Mouse (Mus musculus) kidney, postnatal 0 days (tissue): ENCODE data around the gene Tifa. TPM values are rescaled to one million over a fixed set of nuclear protein-coding genes. Genes with fewer than 3 reads are reported as not detected.

Experiments used
- ATAC-seq: fragments of 200-750 bp; cut with Nextera tagmentation; replicated peaks from 2 replicates; pipeline ENCODE4 v1.8.0; 2017; ENCODE audit warnings: low read depth, moderate number of reproducible peaks, moderate TSS enrichment, moderate library complexity; ENCODE audit not compliant: low FRiP score
- DNase-seq: peaks from one replicate; pipeline ENCODE4 v3.0.0-alpha.2; 2016; ENCODE audit warnings: low spot score
- H3K27ac ChIP-seq: fragments of 300-500 bp; sonication (generic); 2 replicates; pipeline ENCODE4 v1.5.1; 2014; ENCODE audit warnings: mild to moderate bottlenecking
- H3K27me3 ChIP-seq: fragments of 300-500 bp; sonication (generic); 2 replicates; pipeline ENCODE4 v1.6.1; 2014; ENCODE audit warnings: low read length, mixed read lengths; ENCODE audit not compliant: insufficient read depth
- H3K36me3 ChIP-seq: fragments of 300-500 bp; sonication (generic); 2 replicates; pipeline ENCODE4 v1.6.1; 2014; ENCODE audit warnings: low read length, mixed read lengths; ENCODE audit not compliant: insufficient read depth
- H3K4me1 ChIP-seq: fragments of 300-500 bp; sonication (generic); replicated peaks from 2 replicates; pipeline ENCODE4 v1.6.1; 2014; ENCODE audit warnings: antibody characterized with exemption, low read length, mixed read lengths; ENCODE audit not compliant: insufficient read depth
- H3K4me2 ChIP-seq: fragments of 300-500 bp; sonication (generic); 2 replicates; pipeline ENCODE4 v1.6.1; 2014; ENCODE audit warnings: mild to moderate bottlenecking, low read length, moderate library complexity, mixed read lengths
- H3K4me3 ChIP-seq: fragments of 300-500 bp; sonication (generic); replicated peaks from 2 replicates; pipeline ENCODE4 v1.5.1; 2014; ENCODE audit warnings: low read depth, low read length
- H3K9ac ChIP-seq: fragments of 300-500 bp; sonication (generic); 2 replicates; pipeline ENCODE4 v1.6.1; 2014; ENCODE audit warnings: low read depth, low read length
- H3K9me3 ChIP-seq: fragments of 300-500 bp; sonication (generic); replicated peaks from 2 replicates; pipeline ENCODE4 v1.6.1; 2016; ENCODE audit warnings: low read length, inconsistent platforms, mixed read lengths
- CTCF ChIP-seq: IDR thresholded peaks from 2 replicates; pipeline ENCODE4 v1.5.1; 2016; ENCODE audit warnings: antibody characterized with exemption, low read depth, mild to moderate bottlenecking, moderate library complexity
- WGBS: fragments of 180-500 bp; shearing (Covaris S2); extraction: QIAGEN DNeasy Blood & Tissue Kit; methylation state at CpG from one replicate; pipeline ENCODE4 v1.1.7; 2014; 5-methylcytosine and 5-hydroxymethylcytosine counted together
- polyA plus RNA-seq: library from polyadenylated mRNA; unstranded; fragments of >200 nt; fragmentation: Nextera tagmentation; extraction: Ambion mirVana; gene quantifications from 2 replicates; pipeline ENCODE4 v1.2.1, GENCODE M21; 2015

The Tifa gene
- polyA plus RNA-seq, 1 experiment from 2014 or later, result 7.0 TPM

- H3K4me2 ChIP-seq, result no peak overlapping the region
- no peak for DNase-seq
- H3K9me3 ChIP-seq, result no peaks in the 10 kb centered on the region
- no peak for TF ChIP-seq CTCF
- H3K4me1 ChIP-seq, result no peaks in the 10 kb centered on the region
- no peaks in the 10 kb centered on the region for H3K36me3 ChIP-seq
- no peaks in the 10 kb centered on the region for H3K27me3 ChIP-seq
- 64% methylated on average over 3 of the region's 3 CpGs for WGBS
- ATAC-seq, result no peak
- H3K4me3 ChIP-seq, result no peak overlapping the region
- no peak overlapping the region for H3K9ac ChIP-seq
- no peak overlapping the region for H3K27ac ChIP-seq
Observed at GRCm38 (mm10) chr3:127863571-127863970, 74.0 kb downstream of the Tifa start.

- no peak overlapping the region for H3K4me2 ChIP-seq
- 25% methylated on average over 2 of the region's 2 CpGs for WGBS
- H3K27me3 ChIP-seq, result no peaks in the 10 kb centered on the region
- H3K4me3 ChIP-seq, result no peak overlapping the region
- no peak for TF ChIP-seq CTCF
- no peak overlapping the region for H3K9ac ChIP-seq
- no peak for DNase-seq
- H3K27ac ChIP-seq, result 0 out of 2 replicates have a peak overlapping the region, but pooled peaks have one; percentile 14
- ATAC-seq, result no peak
- H3K4me1 ChIP-seq, result no peaks in the 10 kb centered on the region
- H3K9me3 ChIP-seq, result no peaks in the 10 kb centered on the region
- H3K36me3 ChIP-seq, result no peaks in the 10 kb centered on the region
Observed at GRCm38 (mm10) chr3:127864242-127864641, 74.6 kb downstream of the Tifa start.

GRCm38 (mm10) chr3:127868046-127868758 is 78.6 kb downstream of the Tifa start:
- H3K9ac ChIP-seq, result no peak overlapping the region
- H3K4me3 ChIP-seq, result no peak overlapping the region
- H3K27ac ChIP-seq, result no peak overlapping the region
- H3K4me1 ChIP-seq, result no peaks in the 10 kb centered on the region
- no peak overlapping the region for H3K4me2 ChIP-seq
- H3K27me3 ChIP-seq, result no peaks in the 10 kb centered on the region
- TF ChIP-seq CTCF, result no peak
- ATAC-seq, result no peak
- DNase-seq, result no peak
- no peaks in the 10 kb centered on the region for H3K36me3 ChIP-seq
- no peaks in the 10 kb centered on the region for H3K9me3 ChIP-seq
- WGBS, result 82% methylated on average over 9 of the region's 9 CpGs

- Histone ChIP-seq H3K27me3 (no peaks in the 10 kb centered on the region), H3K4me1 (no peaks in the 10 kb centered on the region), H3K36me3 (no peaks in the 10 kb centered on the region), H3K9me3 (no peaks in the 10 kb centered on the region), H3K4me3 (no peak overlapping the region), H3K27ac (no peak overlapping the region), H3K4me2 (no peak overlapping the region), H3K9ac (no peak overlapping the region)
- ATAC-seq, result no peak
- TF ChIP-seq CTCF, result no peak
- WGBS, result 76% methylated on average over 5 of the region's 5 CpGs
- DNase-seq, result no peak
Observed at GRCm38 (mm10) chr3:127868880-127869279, 79.3 kb downstream of the Tifa start.

- ATAC-seq (no peak), DNase-seq (no peak)
- H3K27ac ChIP-seq, result no peak overlapping the region
Observed at GRCm38 (mm10) chr3:127871575-127871974, 82.0 kb downstream of the Tifa start.

GRCm38 (mm10) chr3:127874254-127874883 is 84.8 kb downstream of the Tifa start:
- Histone ChIP-seq H3K4me1 (no peaks in the 10 kb centered on the region), H3K9me3 (no peaks in the 10 kb centered on the region), H3K4me2 (no peak overlapping the region), H3K36me3 (no peaks in the 10 kb centered on the region), H3K4me3 (no peak overlapping the region), H3K27me3 (no peaks in the 10 kb centered on the region), H3K9ac (no peak overlapping the region), H3K27ac (no peak overlapping the region)
- 27% methylated on average over 4 of the region's 4 CpGs for WGBS
- ATAC-seq (peak; percentile 29; the same call in 1 of the 2 replicates), DNase-seq (peak; percentile 69)
- no peak for TF ChIP-seq CTCF

More at GRCm38 (mm10) chr3:127871575-127871974, 82.0 kb downstream of the Tifa start:
- no peaks in the 10 kb centered on the region for H3K27me3 ChIP-seq
- TF ChIP-seq CTCF, result no peak
- 76% methylated on average over 9 of the region's 9 CpGs for WGBS
- H3K9me3 ChIP-seq, result no peaks in the 10 kb centered on the region
- H3K4me2 ChIP-seq, result no peak overlapping the region
- no peak overlapping the region for H3K9ac ChIP-seq
- no peaks in the 10 kb centered on the region for H3K36me3 ChIP-seq
- H3K4me1 ChIP-seq, result no peaks in the 10 kb centered on the region
- H3K4me3 ChIP-seq, result no peak overlapping the region
